Mouse (Mus musculus): ENCODE results near the gene Olfr974.
"Not testable (repeated sequence)": the region's sequence is repeated elsewhere in the genome, so short reads cannot be mapped to it uniquely, and the experiment has no call there.

Olfr974 gene

DNA sequence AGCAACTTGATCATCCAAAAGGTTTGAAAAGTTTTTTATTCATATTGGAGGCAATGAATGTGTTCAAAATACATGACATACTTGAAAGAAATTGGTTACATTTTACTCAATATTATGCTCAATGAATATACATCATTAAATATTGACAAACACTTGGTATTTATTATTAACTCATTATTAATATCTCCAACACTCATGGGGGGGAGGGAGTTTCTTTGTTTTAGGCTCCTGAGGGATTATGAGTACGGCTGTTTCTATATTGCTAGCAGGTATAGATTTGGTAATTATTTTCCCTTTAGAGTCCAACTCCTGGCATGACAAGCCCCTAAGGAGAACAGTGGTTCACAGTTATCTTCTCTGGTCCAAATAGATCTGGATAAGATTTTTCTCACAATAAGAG lies at the start of gene Olfr974:
Olfr974 (plus strand) TSS at position 301 of the 400 bp plus-strand sequence.
- ATAC-seq (ENCODE audit: insufficient number of reproducible peaks, low FRiP score, low TSS enrichment) = no peak

DNA sequence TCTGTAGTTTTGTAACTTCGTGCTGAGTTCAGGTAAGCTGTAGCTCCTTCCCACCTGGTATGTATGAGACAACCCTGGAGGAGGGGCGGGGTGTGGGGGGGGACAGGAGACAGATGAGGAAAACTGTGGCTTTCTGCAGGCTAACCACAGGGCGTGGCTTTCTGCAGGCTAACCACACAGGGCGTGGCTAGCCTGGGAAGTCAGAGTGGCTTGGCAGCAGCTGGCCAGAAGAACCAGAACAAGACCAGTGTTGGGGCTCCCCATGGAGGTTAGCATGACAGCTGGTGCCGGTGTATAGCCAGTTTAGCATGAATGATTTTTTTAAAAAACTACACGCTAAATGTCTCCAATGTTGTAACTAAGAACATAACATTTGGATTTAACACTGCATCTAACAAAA lies 32.2 kb upstream of the Olfr974 start:
- no peak for ATAC-seq (ENCODE audit: insufficient number of reproducible peaks, low FRiP score, low TSS enrichment)

DNA sequence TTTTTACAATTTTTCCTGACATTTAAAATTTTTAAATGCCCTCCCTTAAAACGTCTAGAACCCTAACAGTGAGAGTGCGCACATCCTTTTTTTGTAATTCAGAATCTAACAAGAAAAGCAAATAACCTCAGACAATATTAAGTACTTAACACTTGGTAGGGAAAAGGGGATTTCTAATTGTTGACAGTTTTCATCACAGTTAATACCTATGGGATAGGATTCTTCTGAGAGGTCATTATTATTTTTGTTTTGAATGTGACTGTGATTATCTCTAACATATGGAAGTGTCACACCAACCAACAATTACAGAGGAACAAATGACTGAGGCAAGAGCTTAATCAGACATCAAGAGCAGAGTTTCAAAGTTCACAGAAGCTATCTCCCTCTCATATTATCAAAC lies 30.3 kb upstream of the Olfr974 start, which contains the start of gene Olfr229:
Olfr229 (plus strand) TSS at position 301 of the 400 bp plus-strand sequence.
- ATAC-seq (ENCODE audit: insufficient number of reproducible peaks, low FRiP score, low TSS enrichment) = no peak

DNA sequence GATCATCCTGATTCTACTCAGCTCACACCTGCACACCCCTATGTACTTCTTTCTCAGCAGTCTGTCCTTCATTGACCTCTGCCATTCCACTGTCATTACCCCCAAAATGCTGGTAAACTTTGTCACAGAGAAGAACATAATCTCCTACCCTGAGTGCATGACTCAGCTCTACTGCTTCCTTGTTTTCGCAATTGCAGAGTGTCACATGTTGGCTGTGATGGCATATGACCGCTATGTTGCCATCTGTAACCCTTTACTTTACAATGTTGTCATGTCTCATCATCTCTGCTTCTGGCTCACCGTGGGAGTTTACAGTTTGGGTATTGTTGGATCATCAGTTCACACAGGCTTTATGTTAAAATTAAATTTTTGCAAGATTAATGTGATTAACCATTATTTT lies 27.4 kb upstream of the Olfr974 start:
- no peak for ATAC-seq (ENCODE audit: insufficient number of reproducible peaks, low FRiP score, low TSS enrichment)

DNA sequence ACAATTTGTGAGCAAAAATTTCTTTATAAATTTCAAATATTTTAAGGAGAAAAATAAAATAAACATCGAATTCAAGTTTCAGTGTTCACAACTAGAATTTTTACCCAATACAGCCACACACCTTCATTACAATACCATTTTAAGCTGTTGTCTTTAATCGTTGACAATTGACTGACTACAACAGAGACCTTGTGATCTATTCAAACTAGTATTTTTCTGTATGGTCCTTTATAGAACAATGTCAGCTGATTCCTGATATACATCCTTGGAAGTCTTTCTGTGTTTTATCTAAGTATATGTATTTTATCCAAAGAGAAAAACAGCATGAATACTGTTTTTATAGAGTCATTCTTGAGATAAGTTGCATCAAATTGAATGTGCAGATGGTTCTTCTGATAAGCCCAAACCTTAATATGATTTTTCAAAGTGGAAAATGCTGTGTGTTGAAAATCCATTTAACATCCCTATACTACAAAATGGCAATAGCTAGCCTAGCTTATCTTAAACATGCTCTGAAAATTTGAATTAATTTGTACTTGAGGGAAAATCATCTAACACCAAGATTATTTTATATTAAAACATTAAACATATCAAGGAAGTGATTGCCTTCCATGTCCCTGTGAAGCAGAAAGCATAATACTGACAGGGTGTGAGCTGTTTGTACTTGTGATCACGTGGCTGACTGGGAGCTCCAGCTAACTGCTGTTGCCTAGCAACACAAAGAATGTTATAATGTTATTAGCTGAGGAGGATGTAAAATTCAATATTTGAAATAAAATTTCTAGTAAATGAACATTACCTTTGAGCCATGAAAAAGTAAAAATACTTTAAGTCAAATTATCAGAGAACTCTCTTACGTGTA lies 9.1 kb upstream of the Olfr974 start:
- ATAC-seq (ENCODE audit: insufficient number of reproducible peaks, low FRiP score, low TSS enrichment) = not testable (repeated sequence)

DNA sequence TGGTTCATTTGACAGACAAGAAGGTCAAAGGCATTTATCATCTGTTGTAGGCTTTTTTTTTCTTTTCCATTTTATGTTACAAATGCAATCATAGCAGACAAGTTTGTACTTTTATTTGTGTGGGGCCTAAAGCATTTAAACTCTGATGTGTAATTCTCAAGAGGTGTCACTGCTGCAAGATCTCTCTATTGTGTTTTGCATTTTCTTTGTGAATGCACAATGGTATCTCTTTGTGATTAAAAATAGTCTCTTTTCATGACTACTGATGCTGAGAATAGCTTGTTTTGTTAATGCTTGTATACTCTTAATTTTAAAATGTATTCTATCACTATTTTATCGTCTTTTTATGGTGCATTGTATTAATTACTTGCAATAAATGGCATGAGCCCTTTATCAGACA lies 8.5 kb upstream of the Olfr974 start:
- not testable (repeated sequence) for ATAC-seq (ENCODE audit: insufficient number of reproducible peaks, low FRiP score, low TSS enrichment)

DNA sequence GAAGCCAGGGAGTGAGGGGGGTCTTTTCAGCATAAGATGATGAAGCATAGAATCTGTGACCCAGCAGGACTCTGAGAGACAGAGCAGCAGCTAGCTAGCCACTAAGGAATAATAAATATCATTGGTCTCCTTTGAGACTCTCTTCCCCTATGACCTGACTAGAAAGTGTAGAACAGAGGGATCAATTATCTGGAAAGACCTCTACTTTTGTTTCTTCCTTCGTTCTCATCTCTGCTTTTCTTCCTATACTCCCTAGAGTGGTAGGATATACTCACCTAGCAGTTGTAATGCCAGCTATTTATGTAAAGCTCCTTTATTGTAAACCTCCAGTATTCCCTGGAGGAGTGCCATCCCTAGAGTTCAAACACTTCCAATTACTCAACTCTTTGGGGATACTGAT lies 14.6 kb downstream of the Olfr974 start, which contains the start of gene Olfr975:
Olfr975 (minus strand) TSS at position 101 of the 400 bp plus-strand sequence.
- no peak for ATAC-seq (ENCODE audit: insufficient number of reproducible peaks, low FRiP score, low TSS enrichment)

DNA sequence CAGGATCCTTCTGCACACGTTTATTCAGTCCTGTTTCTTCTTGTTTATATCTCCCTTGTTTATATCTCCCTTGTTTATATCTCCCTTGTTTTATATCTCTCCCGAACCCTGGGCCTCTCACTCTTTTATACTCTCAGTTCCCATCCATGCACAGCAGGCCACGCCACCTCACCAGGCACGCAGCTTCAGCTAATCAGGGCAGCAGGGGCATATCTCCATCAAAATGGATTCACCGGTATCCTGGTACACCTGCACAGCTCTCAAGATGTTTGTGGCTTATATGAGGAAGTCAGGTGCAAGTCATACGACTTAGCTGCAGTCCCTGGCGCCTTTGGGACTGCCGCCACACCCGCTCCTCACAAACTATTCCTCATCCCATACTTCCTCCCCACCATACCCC lies 23.7 kb downstream of the Olfr974 start, which contains the start of gene Olfr976:
Olfr976 (minus strand) TSS at position 101 of the 400 bp plus-strand sequence.
- not testable (repeated sequence) for ATAC-seq (ENCODE audit: insufficient number of reproducible peaks, low FRiP score, low TSS enrichment)

DNA sequence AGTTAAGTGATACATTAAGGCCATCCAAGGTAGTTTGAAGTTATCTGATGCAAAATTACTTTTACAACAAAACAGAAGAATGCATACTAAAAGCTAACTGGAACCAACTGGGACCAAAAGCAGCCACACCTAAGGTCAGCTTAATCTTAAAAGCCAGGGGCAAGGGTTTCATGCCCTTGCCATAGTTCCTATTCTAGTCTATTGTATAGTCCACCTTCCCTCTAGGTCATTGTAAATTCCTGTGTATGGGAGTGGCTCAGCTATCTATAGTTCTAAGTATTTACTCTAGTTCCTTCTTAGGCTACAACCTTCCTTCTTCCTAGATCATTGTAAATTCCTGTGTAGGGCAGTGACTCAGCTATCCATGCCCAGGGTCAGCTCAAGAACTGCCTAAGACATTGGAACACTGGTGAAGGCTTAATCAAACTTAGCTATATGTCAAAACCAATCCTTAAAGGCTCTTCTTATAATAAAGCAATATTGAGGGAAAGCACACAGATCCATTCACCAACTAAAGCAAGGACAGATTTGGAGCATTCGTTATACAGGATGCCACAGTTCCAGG lies 39.4 kb downstream of the Olfr974 start:
- ATAC-seq (ENCODE audit: insufficient number of reproducible peaks, low FRiP score, low TSS enrichment) = not testable (repeated sequence)

DNA sequence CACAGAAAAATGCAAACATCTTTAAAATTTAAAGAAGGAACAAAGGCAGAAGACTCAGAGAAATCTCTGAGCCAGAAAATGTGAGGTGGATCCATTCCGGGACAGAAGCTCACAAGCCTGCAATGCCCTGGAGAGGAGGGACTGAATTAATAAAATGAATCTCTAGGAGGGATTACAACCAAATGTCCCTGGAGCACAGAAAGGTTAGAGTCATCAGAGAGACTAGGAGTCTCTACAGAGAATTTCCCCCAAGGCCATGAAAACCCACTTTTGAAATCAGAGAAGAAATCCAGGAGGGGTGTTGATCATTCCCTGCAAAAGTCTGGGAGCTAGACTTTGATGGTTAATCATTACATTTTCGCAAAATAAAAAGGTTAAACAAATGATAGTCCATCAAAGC lies 54.5 kb downstream of the Olfr974 start, which contains the start of gene Olfr978:
Olfr978 (plus strand) TSS at position 301 of the 400 bp plus-strand sequence.
- no peak for ATAC-seq (ENCODE audit: insufficient number of reproducible peaks, low FRiP score, low TSS enrichment)

All from cerebellum, adult (tissue).